Mouse (Mus musculus): ENCODE measurements around the gene Tesc. TPM values are rescaled to one million over a fixed set of nuclear protein-coding genes. Genes with fewer than 3 reads are reported as not detected.

Tesc gene
- 28.3 and 29.4 TPM in 2 replicates for polyA plus RNA-seq (2015; fragmentation: Nextera tagmentation; extraction: Ambion mirVana)

- peaks cover 43% of the 10 kb centered on the region for H3K27me3 ChIP-seq (ENCODE audit: insufficient read depth, low read length)
- no peak for TF ChIP-seq CTCF (IDR thresholded peaks at IDR 0.05; ENCODE audit: low read depth)
- H3K36me3 ChIP-seq (ENCODE audit: insufficient read depth, low read length): no peaks in the 10 kb centered on the region
- H3K9me3 ChIP-seq (replicated peaks; ENCODE audit: low read length): no peaks in the 10 kb centered on the region
- whole genome bisulfite sequencing: under 1% methylated on average over 60 of the region's 63 CpGs
- 0 out of 2 replicates have a peak, but pooled peaks have one; percentile 6 for ATAC-seq (replicated peaks; ENCODE audit: low FRiP score, low read depth)
- peaks cover 19% of the 10 kb centered on the region; the same call in 1 of the 2 replicates for H3K4me1 ChIP-seq (replicated peaks; ENCODE audit: insufficient read depth, low read length)
- H3K4me3 ChIP-seq (replicated peaks; ENCODE audit: low read depth, low read length): peak within 1 kb of the TSS; percentile 55
- peak within 1 kb of the TSS; percentile 52; the same call in 1 of the 2 replicates for H3K9ac ChIP-seq (ENCODE audit: low read depth, low read length)
- peak within 1 kb of the TSS; percentile 96 for H3K4me2 ChIP-seq (ENCODE audit: low read length)
- no peak for DNase-seq (ENCODE audit: low spot score)
- no peak within 1 kb of the TSS for H3K27ac ChIP-seq
Measured at GRCm38 (mm10) chr5:118027698-118028190, at the start of gene Tesc. Gene Tesc, plus strand, starts transcription at chr5:118027743.

GRCm38 (mm10) chr5:117978159-117978697 is 49.3 kb upstream of the Tesc start:
- H3K27me3 ChIP-seq (ENCODE audit: insufficient read depth, low read length): no peaks in the 10 kb centered on the region
- H3K36me3 ChIP-seq (ENCODE audit: insufficient read depth, low read length): peaks cover 25% of the 10 kb centered on the region; the same call in 1 of the 2 replicates
- WGBS: 50% methylated on average over 17 of the region's 17 CpGs
- peak overlapping the region; percentile 88 for H3K4me2 ChIP-seq (ENCODE audit: low read length)
- H3K4me1 ChIP-seq (replicated peaks; ENCODE audit: insufficient read depth, low read length): peaks cover 6% of the 10 kb centered on the region; the same call in 1 of the 2 replicates
- no peaks in the 10 kb centered on the region for H3K9me3 ChIP-seq (replicated peaks; ENCODE audit: low read length)
- 0 out of 2 replicates have a peak overlapping the region, but pooled peaks have one; percentile 94 for H3K9ac ChIP-seq (ENCODE audit: low read depth, low read length)
- peak overlapping the region; percentile 97; the same call in 1 of the 2 replicates for H3K4me3 ChIP-seq (replicated peaks; ENCODE audit: low read depth, low read length)
- TF ChIP-seq CTCF (IDR thresholded peaks at IDR 0.05; ENCODE audit: low read depth): no peak
- DNase-seq (ENCODE audit: low spot score) (no peak), ATAC-seq (replicated peaks; ENCODE audit: low FRiP score, low read depth) (no peak)
- peak overlapping the region; percentile 27; the same call in 1 of the 2 replicates for H3K27ac ChIP-seq

GRCm38 (mm10) chr5:117979082-117979481 is 48.5 kb upstream of the Tesc start:
- ATAC-seq (replicated peaks; ENCODE audit: low FRiP score, low read depth) (peak; percentile 33; the same call in 1 of the 2 replicates), DNase-seq (ENCODE audit: low spot score) (no peak)
- no peak for TF ChIP-seq CTCF (IDR thresholded peaks at IDR 0.05; ENCODE audit: low read depth)
- Histone ChIP-seq H3K9ac (ENCODE audit: low read depth, low read length) (no peak overlapping the region), H3K36me3 (ENCODE audit: insufficient read depth, low read length) (peaks cover 31% of the 10 kb centered on the region; the same call in 1 of the 2 replicates), H3K9me3 (replicated peaks; ENCODE audit: low read length) (no peaks in the 10 kb centered on the region), H3K27ac (0 out of 2 replicates have a peak overlapping the region, but pooled peaks have one; percentile 13), H3K27me3 (ENCODE audit: insufficient read depth, low read length) (no peaks in the 10 kb centered on the region), H3K4me1 (replicated peaks; ENCODE audit: insufficient read depth, low read length) (peaks cover 6% of the 10 kb centered on the region; the same call in 1 of the 2 replicates), H3K4me2 (ENCODE audit: low read length) (no peak overlapping the region), H3K4me3 (replicated peaks; ENCODE audit: low read depth, low read length) (no peak overlapping the region)
- WGBS: 58% methylated on average over 5 of the region's 5 CpGs

GRCm38 (mm10) chr5:117980921-117981320 is 46.6 kb upstream of the Tesc start:
- no peak overlapping the region for H3K4me2 ChIP-seq (ENCODE audit: low read length)
- H3K4me3 ChIP-seq (replicated peaks; ENCODE audit: low read depth, low read length): no peak overlapping the region
- ATAC-seq (replicated peaks; ENCODE audit: low FRiP score, low read depth) (no peak), DNase-seq (ENCODE audit: low spot score) (no peak)
- H3K9me3 ChIP-seq (replicated peaks; ENCODE audit: low read length): no peaks in the 10 kb centered on the region
- WGBS: 85% methylated on average over 8 of the region's 8 CpGs
- H3K9ac ChIP-seq (ENCODE audit: low read depth, low read length): no peak overlapping the region
- peaks cover 6% of the 10 kb centered on the region; the same call in 1 of the 2 replicates for H3K4me1 ChIP-seq (replicated peaks; ENCODE audit: insufficient read depth, low read length)
- H3K27me3 ChIP-seq (ENCODE audit: insufficient read depth, low read length): no peaks in the 10 kb centered on the region
- TF ChIP-seq CTCF (IDR thresholded peaks at IDR 0.05; ENCODE audit: low read depth): no peak
- H3K27ac ChIP-seq: no peak overlapping the region
- peaks cover 34% of the 10 kb centered on the region; the same call in 1 of the 2 replicates for H3K36me3 ChIP-seq (ENCODE audit: insufficient read depth, low read length)

GRCm38 (mm10) chr5:117981943-117982342 is 45.6 kb upstream of the Tesc start:
- Histone ChIP-seq H3K4me1 (replicated peaks; ENCODE audit: insufficient read depth, low read length) (peaks cover 6% of the 10 kb centered on the region; the same call in 1 of the 2 replicates), H3K4me2 (ENCODE audit: low read length) (no peak overlapping the region), H3K4me3 (replicated peaks; ENCODE audit: low read depth, low read length) (no peak overlapping the region), H3K27me3 (ENCODE audit: insufficient read depth, low read length) (no peaks in the 10 kb centered on the region), H3K27ac (no peak overlapping the region), H3K9ac (ENCODE audit: low read depth, low read length) (no peak overlapping the region), H3K36me3 (ENCODE audit: insufficient read depth, low read length) (peaks cover 43% of the 10 kb centered on the region; the same call in 1 of the 2 replicates), H3K9me3 (replicated peaks; ENCODE audit: low read length) (no peaks in the 10 kb centered on the region)
- WGBS: 79% methylated on average over 5 of the region's 5 CpGs
- TF ChIP-seq CTCF (IDR thresholded peaks at IDR 0.05; ENCODE audit: low read depth): no peak
- no peak for ATAC-seq (replicated peaks; ENCODE audit: low FRiP score, low read depth)
- DNase-seq (ENCODE audit: low spot score): no peak

GRCm38 (mm10) chr5:117986327-117986726 is 41.2 kb upstream of the Tesc start:
- H3K27me3 ChIP-seq (ENCODE audit: insufficient read depth, low read length): no peaks in the 10 kb centered on the region
- no peaks in the 10 kb centered on the region for H3K4me1 ChIP-seq (replicated peaks; ENCODE audit: insufficient read depth, low read length)
- no peak for TF ChIP-seq CTCF (IDR thresholded peaks at IDR 0.05; ENCODE audit: low read depth)
- WGBS: 46% methylated on average over 4 of the region's 4 CpGs
- H3K4me3 ChIP-seq (replicated peaks; ENCODE audit: low read depth, low read length): no peak overlapping the region
- H3K4me2 ChIP-seq (ENCODE audit: low read length): no peak overlapping the region
- ATAC-seq (replicated peaks; ENCODE audit: low FRiP score, low read depth) (no peak), DNase-seq (ENCODE audit: low spot score) (no peak)
- no peaks in the 10 kb centered on the region for H3K9me3 ChIP-seq (replicated peaks; ENCODE audit: low read length)
- no peak overlapping the region for H3K9ac ChIP-seq (ENCODE audit: low read depth, low read length)
- no peak overlapping the region for H3K27ac ChIP-seq
- H3K36me3 ChIP-seq (ENCODE audit: insufficient read depth, low read length): peaks cover 71% of the 10 kb centered on the region
